Mouse (Mus musculus): Measurements from ENCODE around the gene Tenm4. TPM values are rescaled to one million over a fixed set of nuclear protein-coding genes. Genes with fewer than 3 reads are reported as not detected.
A peak's percentile ranks its signal among the peaks of the same experiment; 100 is the strongest.

The Tenm4 gene
- polyA plus RNA-seq, 1 experiment from 2014 or later, result 5.4 TPM

DNA sequence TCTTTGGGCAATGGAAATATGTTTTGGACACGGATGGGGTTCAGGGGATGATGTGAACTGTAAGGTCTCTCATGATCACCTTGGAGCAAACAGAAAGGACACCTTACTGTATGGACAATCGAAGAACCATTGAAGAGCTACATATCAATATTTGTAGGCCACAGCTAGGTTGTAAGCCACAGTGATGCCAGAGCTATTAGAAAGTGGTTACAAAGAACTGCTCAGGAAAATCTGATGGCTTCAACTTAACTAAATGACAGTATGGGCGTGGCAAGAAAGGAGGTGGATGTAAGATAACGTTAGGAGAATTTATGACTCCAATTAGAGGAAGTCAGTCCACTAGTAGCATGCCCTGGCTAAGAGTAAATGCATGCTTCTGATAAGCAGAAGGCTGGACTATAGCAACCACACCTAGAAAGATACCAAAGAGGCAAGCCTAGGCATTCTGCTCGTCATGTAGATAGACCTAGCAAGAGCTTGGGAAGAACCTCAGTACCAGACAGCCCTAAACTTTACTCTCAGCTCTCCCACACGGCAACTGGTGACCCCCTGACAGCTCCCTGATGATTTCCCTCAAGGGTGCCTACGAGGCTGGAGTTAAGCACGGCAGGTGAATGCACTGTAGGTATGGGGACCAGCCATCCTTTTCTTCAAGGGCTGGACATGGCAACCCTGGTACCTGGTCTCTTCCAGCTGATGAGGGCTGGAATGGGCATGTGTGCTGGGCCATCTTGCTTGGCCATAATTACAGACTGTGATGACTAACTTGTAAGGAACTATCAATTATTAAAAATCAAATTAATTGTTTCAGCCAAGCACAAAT is 534.5 kb downstream of the Tenm4 start:
- ChIA-PET CTCF (interaction anchor here (0.8 to 1.2 kb wide), 2 partner anchors 10 to 209 kb away, joined by 3 to 4 read pairs; no protein-coding TSS in a partner anchor), POLR2A (no interaction called here)
- in situ Hi-C loops (cut with MboI; ENCODE audit: low pct_unique_long_range_greater_than_20kb), result no loop called here
- TF ChIP-seq CTCF (IDR thresholded peaks at IDR 0.05), result no peak
- DNase-seq (ENCODE audit: low read depth, low spot score) (no peak), ATAC-seq (no peak)
- no peaks in the 10 kb centered on the region for H3K27me3 ChIP-seq

DNA sequence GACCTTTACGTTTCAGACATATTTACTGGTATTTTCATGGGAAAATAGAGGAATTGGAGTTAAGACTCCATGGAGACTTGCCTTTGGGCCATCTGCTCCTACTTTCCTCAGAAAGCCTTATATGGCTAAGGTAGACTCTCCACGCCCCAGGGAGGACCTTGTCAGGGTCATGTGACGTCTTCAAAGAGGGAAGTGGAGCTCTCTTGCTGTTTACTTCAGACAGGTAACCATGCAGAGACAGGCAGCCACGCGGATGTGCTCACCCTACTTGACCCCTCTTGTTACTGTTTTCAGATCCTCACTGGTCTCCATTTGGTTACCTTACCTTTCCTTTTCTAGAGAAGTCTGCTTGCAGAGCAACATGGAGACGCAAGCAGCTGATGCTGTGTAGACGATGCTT is 535.5 kb downstream of the Tenm4 start:
- ATAC-seq (no peak), DNase-seq (ENCODE audit: low read depth, low spot score) (no peak)
- POLR2A ChIA-PET, result no interaction called here
- no peaks in the 10 kb centered on the region for H3K27me3 ChIP-seq
- in situ Hi-C loops (cut with MboI; ENCODE audit: low pct_unique_long_range_greater_than_20kb), result no loop called here
- CTCF ChIA-PET, result interaction anchor here (4.5 kb wide), 1 partner anchor 14 kb away, joined by 14 read pairs; no protein-coding TSS in a partner anchor
- no peak for TF ChIP-seq CTCF (IDR thresholded peaks at IDR 0.05)

DNA sequence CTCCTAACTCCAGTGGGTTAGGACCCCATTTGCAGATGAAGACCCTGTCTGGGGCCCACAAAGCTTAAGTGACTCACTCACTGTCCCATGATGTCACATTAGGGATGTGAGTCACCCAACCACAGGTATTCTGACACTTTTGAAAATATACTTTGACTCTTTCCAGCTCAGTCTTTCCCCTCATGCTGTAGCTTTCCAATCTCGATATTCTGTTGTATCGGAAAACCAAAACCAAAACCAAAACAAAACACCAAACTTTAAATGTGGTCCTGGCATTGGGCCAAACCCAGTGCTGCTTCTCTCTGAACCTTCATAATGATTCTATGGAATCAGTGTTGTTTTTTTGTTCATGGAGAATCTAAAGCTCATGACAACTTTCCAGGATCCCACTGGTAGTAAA is 536.1 kb downstream of the Tenm4 start:
- H3K27me3 ChIP-seq, result no peaks in the 10 kb centered on the region
- ATAC-seq, result no peak
- no peak for TF ChIP-seq CTCF (IDR thresholded peaks at IDR 0.05)
- in situ Hi-C loops (cut with MboI; ENCODE audit: low pct_unique_long_range_greater_than_20kb), result no loop called here
- no peak for DNase-seq (ENCODE audit: low read depth, low spot score)
- ChIA-PET CTCF (interaction anchor here (4.5 kb wide), 1 partner anchor 13 kb away, joined by 14 read pairs; no protein-coding TSS in a partner anchor), POLR2A (no interaction called here)

DNA sequence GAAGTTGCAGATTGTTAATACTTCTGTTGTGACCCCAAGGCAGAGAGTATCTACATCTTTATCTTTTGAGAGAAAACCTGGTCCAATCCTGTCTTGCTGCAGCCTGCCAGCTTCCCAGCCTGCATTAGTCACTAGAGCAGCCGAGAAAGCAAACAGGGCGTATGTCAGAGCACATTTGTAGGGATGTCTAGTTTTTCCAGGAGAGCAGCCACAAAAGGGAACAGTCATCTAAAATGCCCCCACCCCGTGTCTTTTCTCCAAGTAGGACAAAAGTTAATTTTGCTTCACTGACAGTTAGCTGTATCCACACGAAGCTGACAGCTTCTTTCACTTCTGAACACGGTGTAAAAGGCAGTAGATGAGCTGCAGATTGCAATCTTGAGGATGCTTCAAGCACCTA is 537.0 kb downstream of the Tenm4 start:
- ATAC-seq (no peak), DNase-seq (ENCODE audit: low read depth, low spot score) (no peak)
- in situ Hi-C loops (cut with MboI; ENCODE audit: low pct_unique_long_range_greater_than_20kb), result no loop called here
- no peak for TF ChIP-seq CTCF (IDR thresholded peaks at IDR 0.05)
- H3K27me3 ChIP-seq, result no peaks in the 10 kb centered on the region
- POLR2A ChIA-PET, result interaction anchor here (1.3 to 1.4 kb wide), 2 partner anchors 11 to 12 kb away, joined by 3 to 4 read pairs; no protein-coding TSS in a partner anchor
- CTCF ChIA-PET, result interaction anchor here (4.5 kb wide), 1 partner anchor 12 kb away, joined by 14 read pairs; no protein-coding TSS in a partner anchor

DNA sequence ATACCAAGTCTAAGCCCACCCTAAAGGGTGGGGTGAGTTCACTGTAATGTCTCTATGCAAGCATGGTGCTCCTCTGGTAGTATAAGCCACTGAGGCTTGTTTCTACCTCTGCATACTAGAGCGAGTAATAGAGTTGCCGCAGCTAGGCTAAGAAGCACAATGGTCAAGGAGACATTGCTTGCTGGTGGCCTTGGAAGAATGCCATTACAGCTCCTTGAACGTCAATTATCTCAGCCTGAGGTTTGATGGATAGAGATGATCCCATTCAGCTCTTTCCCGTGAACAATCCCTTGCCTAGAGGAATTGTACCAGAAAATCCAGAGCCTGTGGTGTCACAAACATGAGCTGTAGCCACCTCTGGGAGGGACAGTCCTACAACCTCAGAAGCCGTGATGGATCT is 537.5 kb downstream of the Tenm4 start:
- no peak for ATAC-seq
- in situ Hi-C loops (cut with MboI; ENCODE audit: low pct_unique_long_range_greater_than_20kb), result no loop called here
- no peak for DNase-seq (ENCODE audit: low read depth, low spot score)
- ChIA-PET CTCF (interaction anchor here (4.5 kb wide), 1 partner anchor 12 kb away, joined by 14 read pairs; no protein-coding TSS in a partner anchor), POLR2A (interaction anchor here (1.3 to 1.4 kb wide), 2 partner anchors 10 to 12 kb away, joined by 3 to 4 read pairs; no protein-coding TSS in a partner anchor)
- no peaks in the 10 kb centered on the region for H3K27me3 ChIP-seq
- TF ChIP-seq CTCF (IDR thresholded peaks at IDR 0.05), result no peak

DNA sequence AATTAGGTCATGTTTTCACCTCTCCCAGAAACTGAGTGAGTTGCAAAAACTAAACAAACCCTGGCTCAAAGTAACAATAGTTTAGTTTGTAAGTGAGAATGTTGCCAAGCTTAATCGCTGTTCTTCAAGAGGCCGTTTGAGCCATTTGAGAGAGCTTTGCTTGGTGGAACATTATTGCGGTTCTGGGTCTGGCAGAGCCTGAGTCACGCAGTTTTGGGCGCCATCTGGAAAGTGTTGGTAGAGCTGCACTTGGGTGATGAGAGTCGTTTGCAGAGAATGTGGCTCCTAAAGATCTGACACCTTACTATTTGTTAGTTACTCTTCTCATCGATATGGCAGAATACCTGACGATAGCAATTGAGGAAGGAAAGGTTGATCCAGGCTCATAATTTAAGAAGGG is 537.9 kb downstream of the Tenm4 start:
- in situ Hi-C loops (cut with MboI; ENCODE audit: low pct_unique_long_range_greater_than_20kb), result no loop called here
- no peak for TF ChIP-seq CTCF (IDR thresholded peaks at IDR 0.05)
- ChIA-PET POLR2A (interaction anchor here (1.1 to 1.4 kb wide), 3 partner anchors 10 to 158 kb away, joined by 3 to 4 read pairs (median 3); no protein-coding TSS in a partner anchor), CTCF (interaction anchor here (4.5 kb wide), 1 partner anchor 11 kb away, joined by 14 read pairs; no protein-coding TSS in a partner anchor)
- no peak for DNase-seq (ENCODE audit: low read depth, low spot score)
- ATAC-seq, result no peak
- no peaks in the 10 kb centered on the region for H3K27me3 ChIP-seq

DNA sequence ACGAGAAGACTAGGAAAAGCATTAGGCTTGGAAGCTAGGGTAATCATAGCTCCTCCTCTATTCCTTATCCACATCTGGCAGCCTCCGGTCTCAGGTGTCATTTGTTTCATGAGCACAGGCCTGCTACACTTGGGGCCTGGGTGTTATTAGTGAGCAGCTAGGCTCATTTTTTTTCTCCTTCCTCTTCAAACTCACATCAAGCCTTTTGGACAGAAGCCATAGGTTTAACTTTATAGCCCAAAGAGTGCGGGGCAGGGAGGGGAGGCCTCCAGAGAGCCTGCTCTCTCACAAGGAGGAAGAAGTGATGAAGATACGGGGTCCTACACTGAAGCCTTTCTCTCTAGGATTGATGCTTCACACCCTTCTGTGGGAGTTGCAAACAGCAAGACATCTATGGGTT is 538.8 kb downstream of the Tenm4 start:
- no peaks in the 10 kb centered on the region for H3K27me3 ChIP-seq
- in situ Hi-C loops (cut with MboI; ENCODE audit: low pct_unique_long_range_greater_than_20kb), result no loop called here
- CTCF ChIA-PET, result interaction anchor here (4.5 kb wide), 1 partner anchor 11 kb away, joined by 14 read pairs; no protein-coding TSS in a partner anchor
- DNase-seq (ENCODE audit: low read depth, low spot score) (no peak), ATAC-seq (no peak)
- no peak for TF ChIP-seq CTCF (IDR thresholded peaks at IDR 0.05)
- POLR2A ChIA-PET, result interaction anchor here (0.6 to 1.1 kb wide), 2 partner anchors 11 to 159 kb away, joined by 3 read pairs; no protein-coding TSS in a partner anchor

DNA sequence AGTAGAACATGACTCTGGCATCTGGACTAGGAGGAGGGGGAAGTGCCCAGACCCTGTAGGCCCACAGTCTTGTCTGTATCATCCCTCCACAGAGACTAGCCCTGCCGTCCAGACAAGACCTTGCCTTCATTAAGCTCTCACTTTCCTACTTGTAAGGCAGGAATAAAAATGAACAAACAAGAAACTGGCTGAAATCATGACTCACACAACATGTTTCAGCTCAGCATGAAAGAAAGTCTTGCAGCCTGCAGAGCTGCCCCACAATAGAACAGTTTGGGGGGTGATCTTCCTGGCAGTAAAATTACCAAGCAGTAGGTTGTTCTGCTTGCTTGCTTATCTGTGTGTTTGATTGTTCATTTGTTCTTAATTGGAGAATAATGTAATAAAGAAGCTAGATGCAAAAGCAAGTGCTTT is 539.6 kb downstream of the Tenm4 start:
- TF ChIP-seq CTCF (IDR thresholded peaks at IDR 0.05), result no peak
- POLR2A ChIA-PET, result interaction anchor here (0.6 kb wide), 1 partner anchor 10 kb away, joined by 3 read pairs; no protein-coding TSS in a partner anchor
- CTCF ChIA-PET, result interaction anchor here (4.5 kb wide), 1 partner anchor 10 kb away, joined by 14 read pairs; no protein-coding TSS in a partner anchor
- ATAC-seq, result peak; percentile 66
- in situ Hi-C loops (cut with MboI; ENCODE audit: low pct_unique_long_range_greater_than_20kb), result no loop called here
- no peaks in the 10 kb centered on the region for H3K27me3 ChIP-seq
- DNase-seq (ENCODE audit: low read depth, low spot score), result no peak

DNA sequence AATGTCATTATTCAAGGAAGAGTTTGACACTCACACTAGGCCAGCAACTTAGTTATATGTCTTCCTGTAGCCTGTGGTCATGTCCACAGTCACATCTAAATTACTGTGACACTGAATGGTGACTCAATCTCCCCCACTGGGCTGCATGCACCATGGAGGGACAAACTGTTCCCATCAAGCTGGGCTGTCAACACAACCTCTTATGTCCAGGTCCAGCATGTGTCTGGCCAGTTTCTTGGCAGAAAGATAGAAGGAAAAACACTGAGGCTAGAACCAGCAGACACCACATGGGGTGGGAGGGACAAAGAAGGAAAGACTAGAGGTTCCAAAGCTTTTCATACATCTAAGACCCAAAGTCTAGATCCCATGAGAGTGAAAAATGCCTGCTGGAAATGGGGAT is 541.8 kb downstream of the Tenm4 start:
- TF ChIP-seq CTCF (IDR thresholded peaks at IDR 0.05), result no peak
- in situ Hi-C loops (cut with MboI; ENCODE audit: low pct_unique_long_range_greater_than_20kb), result no loop called here
- ATAC-seq, result no peak
- no peaks in the 10 kb centered on the region for H3K27me3 ChIP-seq
- ChIA-PET CTCF (interaction anchor here (1.4 kb wide), 1 partner anchor 24 kb away, joined by 3 read pairs; no protein-coding TSS in a partner anchor), POLR2A (no interaction called here)
- DNase-seq (ENCODE audit: low read depth, low spot score), result no peak

DNA sequence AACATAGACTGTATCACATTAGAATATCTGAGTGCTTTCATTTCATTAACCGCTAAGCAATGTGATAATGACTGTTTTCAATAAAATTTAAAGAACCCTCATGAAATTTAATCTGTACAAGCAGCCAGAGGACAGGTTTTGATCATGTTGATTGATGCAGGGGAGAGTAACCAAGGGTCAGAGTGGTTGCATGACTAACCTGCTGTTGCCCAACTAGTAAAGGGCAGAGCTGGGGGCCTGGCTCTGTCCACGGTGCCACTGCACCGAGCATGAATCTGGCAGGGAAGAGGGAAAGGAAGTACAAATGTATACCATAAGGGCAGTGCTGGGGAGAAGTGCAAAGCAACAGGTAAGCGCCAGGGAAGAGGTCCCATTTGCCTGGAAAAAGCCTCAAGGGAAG is 545.9 kb downstream of the Tenm4 start:
- in situ Hi-C loops (cut with MboI; ENCODE audit: low pct_unique_long_range_greater_than_20kb), result no loop called here
- H3K27me3 ChIP-seq, result no peaks in the 10 kb centered on the region
- DNase-seq (ENCODE audit: low read depth, low spot score) (no peak), ATAC-seq (no peak)
- POLR2A ChIA-PET, result no interaction called here
- CTCF ChIA-PET, result no interaction called here
- no peak for TF ChIP-seq CTCF (IDR thresholded peaks at IDR 0.05)

All from Patski (cell line).